Mouse (Mus musculus) ES-E14 (cell line): ENCODE data around the gene Aak1. TPM values are rescaled to one million over a fixed set of nuclear protein-coding genes. Genes with fewer than 3 reads are reported as not detected.

Experiments
- DNase-seq: peaks from one replicate; pipeline ENCODE4 v3.0.0-alpha.2; 2013; ENCODE audit warnings: low read depth, low spot score
- H3K27ac ChIP-seq: 2 replicates; pipeline ENCODE4 v1.5.1; 2012; ENCODE audit warnings: low read depth, mild to moderate bottlenecking, low read length, moderate library complexity, mixed read lengths; ENCODE audit not compliant: poor library complexity, insufficient read depth, severe bottlenecking
- H3K36me3 ChIP-seq: 2 replicates; pipeline ENCODE4 v1.6.1; 2012; ENCODE audit warnings: mild to moderate bottlenecking, low read length, moderate library complexity, mixed read lengths; ENCODE audit not compliant: control insufficient read depth, poor library complexity, insufficient read depth, severe bottlenecking
- H3K4me1 ChIP-seq, 2 experiments: fragments of 150-350 bp in 1 of 2; sonication (generic) in 1 of 2; 2 replicates each; pipeline ENCODE4 v1.6.1; 2012; ENCODE audit warnings: low read length in 2 of 2, mild to moderate bottlenecking in 1 of 2, mixed read lengths in 1 of 2; ENCODE audit not compliant: control insufficient read depth in 2 of 2, insufficient read depth in 2 of 2, poor library complexity in 1 of 2
- H3K4me3 ChIP-seq, 2 experiments: fragments of 150-350 bp in 1 of 2; sonication (generic) in 1 of 2; 2 replicates each; pipeline ENCODE4 v1.5.1; 2012; ENCODE audit warnings: low read length in 2 of 2, low read depth in 1 of 2, mild to moderate bottlenecking in 1 of 2, mixed read lengths in 1 of 2; ENCODE audit not compliant: insufficient read depth in 1 of 2, poor library complexity in 1 of 2, severe bottlenecking in 1 of 2
- H3K9ac ChIP-seq: 2 replicates; pipeline ENCODE4 v1.6.1; 2012; ENCODE audit warnings: low read depth, mild to moderate bottlenecking, low read length, mixed read lengths; ENCODE audit not compliant: poor library complexity, insufficient read depth, severe bottlenecking
- H3K9me3 ChIP-seq: fragments of 150-350 bp; sonication (generic); 2 replicates; pipeline ENCODE4 v1.6.1; 2012; ENCODE audit warnings: low read depth, mild to moderate bottlenecking, low read length; ENCODE audit not compliant: control insufficient read depth, insufficient read depth
- CHD2 ChIP-seq: IDR thresholded peaks from 2 replicates; pipeline ENCODE4 v1.6.1; 2014; ENCODE audit warnings: mild to moderate bottlenecking, low read depth, low read length, inconsistent platforms
- HCFC1 ChIP-seq: IDR thresholded peaks from 2 replicates; pipeline ENCODE4 v1.6.1; 2012; ENCODE audit warnings: low read length, inconsistent platforms, borderline replicate concordance; ENCODE audit not compliant: insufficient read depth
- MAFK ChIP-seq: IDR thresholded peaks from 2 replicates; pipeline ENCODE4 v1.6.1; 2014; ENCODE audit warnings: mild to moderate bottlenecking, low read depth, low read length, inconsistent platforms; ENCODE audit not compliant: insufficient read depth
- ZC3H11A ChIP-seq: IDR thresholded peaks from 2 replicates; pipeline ENCODE4 v1.6.1; 2012; ENCODE audit warnings: low read depth, mild to moderate bottlenecking, inconsistent platforms, low read length, borderline replicate concordance
- ZNF384 ChIP-seq: IDR thresholded peaks from 2 replicates; pipeline ENCODE4 v1.6.1; 2012; ENCODE audit warnings: low read depth, low read length, inconsistent platforms
- in situ Hi-C, 2 experiments: fragments of 600-800 bp; cut with MboI; formaldehyde crosslinking; loops; one replicate each; pipeline ENCODE4 v1.15.1; 2025; ENCODE audit warnings: low sequenced_read_pairs in 2 of 2, inconsistent platforms in 1 of 2; ENCODE audit not compliant: unreplicated experiment in 2 of 2
- total RNA-seq: library from RNA; depleted of rRNA; stranded (reverse); fragments of 300-350 nt; gene quantifications from 2 replicates; pipeline ENCODE4 v1.2.3, GENCODE M21; 2012

Gene Aak1
- total RNA-seq, 1 experiment, result 20.0 TPM

- Histone ChIP-seq H3K27ac (no peak overlapping the region), H3K4me3 (no peak overlapping the region), H3K36me3 (peaks cover 7% of the 10 kb centered on the region), H3K4me1 (no peaks in the 10 kb centered on the region), H3K9ac (no peak overlapping the region), H3K9me3 (no peaks in the 10 kb centered on the region)
- in situ Hi-C loops, result no loop called here
- DNase-seq, result no peak
- TF ChIP-seq ZNF384 (no peak), HCFC1 (no peak), ZC3H11A (no peak), CHD2 (no peak), MAFK (no peak)
These were observed 114.8 kb downstream of the Aak1 start for GRCm38 (mm10) chr6:86963987-86964685.

GRCm38 (mm10) chr6:86967166-86967565 is 117.8 kb downstream of the Aak1 start:
- in situ Hi-C loops, result no loop called here
- no peak overlapping the region for H3K4me3 ChIP-seq
- TF ChIP-seq ZNF384 (no peak), HCFC1 (no peak), MAFK (no peak), ZC3H11A (no peak), CHD2 (no peak)
- H3K36me3 ChIP-seq, result peaks cover 7% of the 10 kb centered on the region
- H3K4me1 ChIP-seq, result no peaks in the 10 kb centered on the region
- no peak overlapping the region for H3K9ac ChIP-seq
- H3K27ac ChIP-seq, result no peak overlapping the region
- H3K9me3 ChIP-seq, result no peaks in the 10 kb centered on the region
- no peak for DNase-seq

GRCm38 (mm10) chr6:86973956-86974355 is 124.6 kb downstream of the Aak1 start:
- no peak overlapping the region for H3K27ac ChIP-seq
- no peak overlapping the region for H3K9ac ChIP-seq
- no peaks in the 10 kb centered on the region for H3K36me3 ChIP-seq
- TF ChIP-seq MAFK (no peak), ZC3H11A (no peak), HCFC1 (no peak), CHD2 (no peak), ZNF384 (no peak)
- H3K4me1 ChIP-seq, result no peaks in the 10 kb centered on the region
- no peaks in the 10 kb centered on the region for H3K9me3 ChIP-seq
- no peak overlapping the region for H3K4me3 ChIP-seq
- no peak for DNase-seq
- in situ Hi-C loops, result no loop called here

GRCm38 (mm10) chr6:86978156-86978908 is 129.0 kb downstream of the Aak1 start:
- H3K36me3 ChIP-seq, result no peaks in the 10 kb centered on the region
- in situ Hi-C loops, result no loop called here
- H3K9ac ChIP-seq, result no peak overlapping the region
- DNase-seq, result no peak
- H3K9me3 ChIP-seq, result no peaks in the 10 kb centered on the region
- H3K4me3 ChIP-seq, result no peak overlapping the region
- no peak overlapping the region for H3K27ac ChIP-seq
- no peaks in the 10 kb centered on the region for H3K4me1 ChIP-seq
- TF ChIP-seq CHD2 (no peak), ZC3H11A (no peak), MAFK (no peak), ZNF384 (no peak), HCFC1 (no peak)
